Mouse (Mus musculus) intestine, embryonic 15.5 days (tissue): ENCODE data around the gene Mpig6b. TPM values are rescaled to one million over a fixed set of nuclear protein-coding genes. Genes with fewer than 3 reads are reported as not detected.

ENCODE experiments used
- ATAC-seq: fragments of 200-750 bp; cut with Nextera tagmentation; 2 replicates; pipeline ENCODE4 v1.8.0; 2017; ENCODE audit warnings: moderate TSS enrichment, moderate library complexity
- H3K27ac ChIP-seq: fragments of 300-500 bp; sonication (generic); 2 replicates; pipeline ENCODE4 v1.5.1; 2015; ENCODE audit warnings: mild to moderate bottlenecking, inconsistent platforms
- H3K27me3 ChIP-seq: fragments of 300-500 bp; sonication (generic); replicated peaks from 2 replicates; pipeline ENCODE4 v1.6.1; 2015; ENCODE audit warnings: inconsistent platforms
- H3K36me3 ChIP-seq: fragments of 300-500 bp; sonication (generic); 2 replicates; pipeline ENCODE4 v1.6.1; 2015; ENCODE audit warnings: inconsistent platforms
- H3K4me1 ChIP-seq: fragments of 300-500 bp; sonication (generic); replicated peaks from 2 replicates; pipeline ENCODE4 v1.6.1; 2015; ENCODE audit warnings: inconsistent platforms
- H3K4me2 ChIP-seq: fragments of 300-500 bp; sonication (generic); replicated peaks from 2 replicates; pipeline ENCODE4 v1.6.1; 2015; ENCODE audit warnings: mild to moderate bottlenecking, inconsistent platforms
- H3K4me3 ChIP-seq: fragments of 300-500 bp; sonication (generic); replicated peaks from 2 replicates; pipeline ENCODE4 v1.5.1; 2015; ENCODE audit warnings: inconsistent platforms
- H3K9ac ChIP-seq: fragments of 300-500 bp; sonication (generic); 2 replicates; pipeline ENCODE4 v1.6.1; 2015; ENCODE audit warnings: inconsistent platforms
- H3K9me3 ChIP-seq: fragments of 300-500 bp; sonication (generic); 2 replicates; pipeline ENCODE4 v1.6.1; 2016; ENCODE audit warnings: inconsistent platforms
- WGBS: fragments of 180-500 bp; shearing (Covaris S2); methylation state at CpG from one replicate; pipeline ENCODE4 v1.1.7; 2015; 5-methylcytosine and 5-hydroxymethylcytosine counted together
- polyA plus RNA-seq: library from polyadenylated mRNA; unstranded; fragments of >200 nt; fragmentation: Nextera tagmentation; extraction: Ambion mirVana; gene quantifications from 2 replicates; pipeline ENCODE4 v1.2.1, GENCODE M21; 2015

Mpig6b gene
- polyA plus RNA-seq = 0.23 and 0.35 TPM in 2 replicates

- H3K9me3 ChIP-seq = no peaks in the 10 kb centered on the region
- H3K27ac ChIP-seq = peak within 1 kb of the TSS; percentile 52
- 57% methylated on average over 10 of the region's 10 CpGs for WGBS
- H3K4me1 ChIP-seq = peaks cover 45% of the 10 kb centered on the region
- 0 out of 2 replicates have a peak, but pooled peaks cover 6% of the 10 kb centered on the region for H3K27me3 ChIP-seq
- H3K4me2 ChIP-seq = peak within 1 kb of the TSS; percentile 73
- ATAC-seq = no peak
- H3K9ac ChIP-seq = peak within 1 kb of the TSS; percentile 42
- peaks cover 4% of the 10 kb centered on the region; the same call in 1 of the 2 replicates for H3K36me3 ChIP-seq
- peak within 1 kb of the TSS; percentile 32 for H3K4me3 ChIP-seq
Observed at GRCm38 (mm10) chr17:35066084-35066483, at the start of gene Mpig6b. TSS of gene Mpig6b (minus strand) at chr17:35066184.

GRCm38 (mm10) chr17:35115046-35116019 is 49.3 kb upstream of the Mpig6b start, which contains the start of gene Ly6g5b:
TSS of gene Ly6g5b (minus strand) at chr17:35115428.
- H3K9ac ChIP-seq = no peak within 1 kb of the TSS
- no peak within 1 kb of the TSS for H3K4me2 ChIP-seq
- no peaks in the 10 kb centered on the region for H3K27me3 ChIP-seq
- 87% methylated on average over 8 of the region's 8 CpGs for WGBS
- H3K36me3 ChIP-seq = peaks cover 33% of the 10 kb centered on the region
- H3K27ac ChIP-seq = no peak within 1 kb of the TSS
- no peaks in the 10 kb centered on the region for H3K9me3 ChIP-seq
- H3K4me3 ChIP-seq = no peak within 1 kb of the TSS
- no peak for ATAC-seq
- H3K4me1 ChIP-seq = peaks cover 8% of the 10 kb centered on the region

- Histone ChIP-seq H3K9ac (no peak overlapping the region), H3K27me3 (no peaks in the 10 kb centered on the region), H3K4me2 (no peak overlapping the region), H3K36me3 (peaks cover 15% of the 10 kb centered on the region; the same call in 1 of the 2 replicates), H3K27ac (no peak overlapping the region), H3K4me1 (no peaks in the 10 kb centered on the region), H3K4me3 (no peak overlapping the region), H3K9me3 (no peaks in the 10 kb centered on the region)
- WGBS = 82% methylated on average over 9 of the region's 9 CpGs
- no peak for ATAC-seq
Observed at GRCm38 (mm10) chr17:35111774-35112173, 45.8 kb upstream of the Mpig6b start.

DNA sequence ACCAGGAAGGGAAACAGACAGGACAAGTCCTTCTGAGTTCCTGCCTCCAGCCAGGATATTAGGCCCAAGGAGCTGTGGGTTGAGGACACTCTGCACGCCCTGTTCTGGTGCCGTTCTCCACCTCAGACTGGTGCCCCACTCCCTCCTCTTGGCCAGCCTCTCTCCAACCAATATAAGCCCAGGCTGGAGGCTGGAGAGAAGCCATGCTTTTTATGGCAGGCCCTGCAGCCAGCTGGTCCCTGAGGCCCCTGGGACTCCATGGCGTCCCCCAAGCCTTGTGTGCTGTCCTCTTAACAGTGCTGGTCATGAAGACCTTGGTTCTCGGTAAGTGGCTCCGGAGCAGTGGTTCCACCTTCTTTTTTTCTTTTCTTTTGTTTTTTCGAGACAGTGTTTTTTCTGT is 42.1 kb upstream of the Mpig6b start, which contains the start of gene Ly6g5c:
TSS of gene Ly6g5c (plus strand) at position 183 of the 400 bp plus-strand sequence.
- H3K27ac ChIP-seq = no peak within 1 kb of the TSS
- no peaks in the 10 kb centered on the region for H3K27me3 ChIP-seq
- ATAC-seq = no peak
- peaks cover 11% of the 10 kb centered on the region; the same call in 1 of the 2 replicates for H3K4me1 ChIP-seq
- H3K9ac ChIP-seq = no peak within 1 kb of the TSS
- H3K36me3 ChIP-seq = no peaks in the 10 kb centered on the region
- WGBS = 82% methylated on average over 6 of the region's 6 CpGs
- no peak within 1 kb of the TSS for H3K4me3 ChIP-seq
- no peaks in the 10 kb centered on the region for H3K9me3 ChIP-seq
- no peak within 1 kb of the TSS for H3K4me2 ChIP-seq

DNA sequence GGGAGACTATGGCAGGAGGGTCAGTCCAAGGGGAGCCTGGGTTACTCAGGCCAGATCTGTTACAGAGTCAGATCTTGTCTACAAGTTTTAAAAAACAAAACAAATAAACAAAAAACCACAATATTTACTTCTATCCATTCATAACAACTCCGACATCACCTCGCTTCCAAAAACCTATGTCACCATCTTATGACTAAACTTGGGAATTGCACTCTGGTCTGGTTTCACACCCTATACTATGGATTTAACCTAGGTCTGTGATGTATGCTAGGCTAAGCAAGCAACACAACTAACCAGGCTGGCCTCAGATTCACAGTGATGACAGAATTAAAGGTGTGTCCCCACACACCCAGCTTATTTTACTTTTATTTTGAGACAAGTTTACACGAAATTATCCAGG is 40.5 kb upstream of the Mpig6b start:
- Histone ChIP-seq H3K4me2 (no peak overlapping the region), H3K9ac (no peak overlapping the region), H3K36me3 (peaks cover 7% of the 10 kb centered on the region), H3K4me1 (peaks cover 22% of the 10 kb centered on the region), H3K4me3 (no peak overlapping the region), H3K27ac (no peak overlapping the region), H3K9me3 (no peaks in the 10 kb centered on the region), H3K27me3 (no peaks in the 10 kb centered on the region)
- 65% methylated on average over 3 of the region's 3 CpGs for WGBS
- ATAC-seq = no peak

DNA sequence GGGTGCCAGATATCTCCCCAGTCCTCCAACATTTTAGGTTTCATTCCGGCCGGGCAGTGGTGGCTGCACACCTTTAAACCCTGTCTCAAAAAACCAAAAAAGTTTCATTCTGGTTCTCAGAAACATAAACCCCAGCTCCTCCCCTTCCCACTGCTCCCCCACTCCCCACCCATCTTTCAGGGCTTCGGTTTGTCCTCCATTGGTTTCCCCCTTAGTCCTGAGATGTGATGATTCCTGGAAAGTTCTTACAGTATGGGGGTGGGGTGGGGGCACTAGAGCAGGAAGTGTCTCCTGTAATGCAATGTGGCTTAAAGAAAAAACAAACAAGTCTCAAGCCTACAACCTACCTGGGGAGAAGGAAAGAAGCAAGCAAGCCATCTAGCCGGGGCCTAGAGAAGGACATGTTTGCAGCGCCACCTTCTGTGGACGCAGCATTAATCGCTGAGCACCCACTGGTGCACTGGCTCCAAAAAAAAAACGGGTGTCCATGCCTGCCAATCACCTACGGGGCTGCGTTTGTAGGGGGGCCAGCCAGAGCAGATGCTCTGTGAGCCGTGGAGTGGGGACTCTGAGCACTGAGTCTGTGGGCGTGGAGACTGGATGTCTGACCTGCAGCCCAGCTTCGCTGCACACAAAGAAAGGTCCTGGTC is 39.9 kb upstream of the Mpig6b start:
- 0 out of 2 replicates have a peak overlapping the region, but pooled peaks have one; percentile 12 for H3K4me2 ChIP-seq
- no peak overlapping the region for H3K27ac ChIP-seq
- H3K9ac ChIP-seq = no peak overlapping the region
- peaks cover 14% of the 10 kb centered on the region for H3K36me3 ChIP-seq
- H3K4me1 ChIP-seq = peaks cover 24% of the 10 kb centered on the region
- 29% methylated on average over 13 of the region's 13 CpGs for WGBS
- H3K9me3 ChIP-seq = no peaks in the 10 kb centered on the region
- ATAC-seq = no peak
- H3K27me3 ChIP-seq = no peaks in the 10 kb centered on the region
- H3K4me3 ChIP-seq = no peak overlapping the region

- Histone ChIP-seq H3K27ac (no peak overlapping the region), H3K36me3 (peaks cover 20% of the 10 kb centered on the region), H3K4me3 (no peak overlapping the region), H3K9ac (no peak overlapping the region), H3K27me3 (no peaks in the 10 kb centered on the region), H3K4me2 (no peak overlapping the region), H3K9me3 (no peaks in the 10 kb centered on the region), H3K4me1 (peaks cover 29% of the 10 kb centered on the region)
- 71% methylated on average over 6 of the region's 6 CpGs for WGBS
- no peak for ATAC-seq
Observed at GRCm38 (mm10) chr17:35104754-35105153, 38.8 kb upstream of the Mpig6b start.

GRCm38 (mm10) chr17:35104079-35104478 is 38.1 kb upstream of the Mpig6b start:
- H3K27me3 ChIP-seq = no peaks in the 10 kb centered on the region
- H3K9me3 ChIP-seq = no peaks in the 10 kb centered on the region
- peak overlapping the region; percentile 64; the same call in 1 of the 2 replicates for H3K27ac ChIP-seq
- H3K4me3 ChIP-seq = no peak overlapping the region
- peaks cover 34% of the 10 kb centered on the region for H3K4me1 ChIP-seq
- 88% methylated on average over 7 of the region's 7 CpGs for WGBS
- ATAC-seq = no peak
- H3K9ac ChIP-seq = no peak overlapping the region
- no peak overlapping the region for H3K4me2 ChIP-seq
- H3K36me3 ChIP-seq = peaks cover 26% of the 10 kb centered on the region

GRCm38 (mm10) chr17:35103221-35103690 is 37.3 kb upstream of the Mpig6b start:
- ATAC-seq = peak; percentile 75
- H3K4me3 ChIP-seq = no peak overlapping the region
- 0 out of 2 replicates have a peak overlapping the region, but pooled peaks have one; percentile 9 for H3K4me2 ChIP-seq
- peak overlapping the region; percentile 73 for H3K27ac ChIP-seq
- no peaks in the 10 kb centered on the region for H3K27me3 ChIP-seq
- peaks cover 35% of the 10 kb centered on the region for H3K4me1 ChIP-seq
- 46% methylated on average over 6 of the region's 6 CpGs for WGBS
- H3K36me3 ChIP-seq = peaks cover 32% of the 10 kb centered on the region
- peak overlapping the region; percentile 8; the same call in 1 of the 2 replicates for H3K9ac ChIP-seq
- H3K9me3 ChIP-seq = no peaks in the 10 kb centered on the region

DNA sequence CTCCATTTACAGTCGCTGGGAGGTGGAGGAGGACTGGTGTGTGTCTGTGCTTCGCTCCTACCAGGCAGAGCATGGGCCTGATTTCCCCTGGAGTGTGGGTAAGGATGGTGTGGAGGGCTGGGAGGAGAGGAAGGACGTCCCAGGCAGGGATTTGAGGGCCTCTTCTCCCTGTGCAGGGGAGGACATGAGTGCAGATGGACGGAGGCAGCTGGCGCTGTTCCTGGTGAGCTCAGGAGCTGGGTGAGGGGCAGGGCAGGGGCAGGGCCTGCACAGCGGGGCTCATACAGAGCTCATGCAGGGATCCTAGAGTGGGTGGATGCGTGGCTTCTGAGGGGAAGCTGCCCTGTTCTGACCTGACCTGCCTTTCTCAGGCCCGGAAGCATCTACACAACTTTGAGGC is 36.3 kb upstream of the Mpig6b start:
- Histone ChIP-seq H3K9me3 (no peaks in the 10 kb centered on the region), H3K36me3 (peaks cover 37% of the 10 kb centered on the region), H3K9ac (0 out of 2 replicates have a peak overlapping the region, but pooled peaks have one; percentile 1), H3K27me3 (no peaks in the 10 kb centered on the region), H3K4me2 (no peak overlapping the region), H3K4me1 (peaks cover 35% of the 10 kb centered on the region), H3K4me3 (no peak overlapping the region), H3K27ac (peak overlapping the region; percentile 73; the same call in 1 of the 2 replicates)
- 71% methylated on average over 8 of the region's 8 CpGs for WGBS
- ATAC-seq = no peak

GRCm38 (mm10) chr17:35101161-35101560 is 35.2 kb upstream of the Mpig6b start:
- peaks cover 34% of the 10 kb centered on the region for H3K4me1 ChIP-seq
- H3K9ac ChIP-seq = no peak overlapping the region
- H3K27me3 ChIP-seq = no peaks in the 10 kb centered on the region
- H3K9me3 ChIP-seq = no peaks in the 10 kb centered on the region
- no peak overlapping the region for H3K4me2 ChIP-seq
- peaks cover 49% of the 10 kb centered on the region for H3K36me3 ChIP-seq
- ATAC-seq = no peak
- H3K4me3 ChIP-seq = no peak overlapping the region
- WGBS = 86% methylated on average over 11 of the region's 11 CpGs
- no peak overlapping the region for H3K27ac ChIP-seq
